Mouse (Mus musculus): ENCODE data around the gene C130050O18Rik.

The C130050O18Rik gene

GRCm38 (mm10) chr5:139404801-139405401 is at the start of gene C130050O18Rik:
TSS of gene C130050O18Rik (plus strand) at chr5:139405280.
- no peaks in the 10 kb centered on the region for H3K27me3 ChIP-seq (ENCODE audit: control insufficient read depth, insufficient read depth, low read length, poor library complexity, severe bottlenecking)
- H3K36me3 ChIP-seq (ENCODE audit: control insufficient read depth, insufficient read depth, low read length, poor library complexity, severe bottlenecking), result no peaks in the 10 kb centered on the region; the same call in 1 of the 2 replicates
- DNase-seq (ENCODE audit: low read depth, low spot score), result no peak

- Histone ChIP-seq H3K36me3 (ENCODE audit: control insufficient read depth, insufficient read depth, low read length, poor library complexity, severe bottlenecking) (no peaks in the 10 kb centered on the region), H3K27me3 (ENCODE audit: control insufficient read depth, insufficient read depth, low read length, poor library complexity, severe bottlenecking) (no peaks in the 10 kb centered on the region)
- DNase-seq (ENCODE audit: low read depth, low spot score), result peak; percentile 60
Measured at GRCm38 (mm10) chr5:139358653-139359052, 46.4 kb upstream of the C130050O18Rik start.

- Histone ChIP-seq H3K36me3 (ENCODE audit: control insufficient read depth, insufficient read depth, low read length, poor library complexity, severe bottlenecking) (no peaks in the 10 kb centered on the region), H3K27me3 (ENCODE audit: control insufficient read depth, insufficient read depth, low read length, poor library complexity, severe bottlenecking) (no peaks in the 10 kb centered on the region)
- no peak for DNase-seq (ENCODE audit: low read depth, low spot score)
Measured at GRCm38 (mm10) chr5:139359244-139359643, 45.8 kb upstream of the C130050O18Rik start.

- no peak for DNase-seq (ENCODE audit: low read depth, low spot score)
- Histone ChIP-seq H3K36me3 (ENCODE audit: control insufficient read depth, insufficient read depth, low read length, poor library complexity, severe bottlenecking) (no peaks in the 10 kb centered on the region), H3K27me3 (ENCODE audit: control insufficient read depth, insufficient read depth, low read length, poor library complexity, severe bottlenecking) (no peaks in the 10 kb centered on the region)
Measured at GRCm38 (mm10) chr5:139363858-139364257, 41.2 kb upstream of the C130050O18Rik start.

DNA sequence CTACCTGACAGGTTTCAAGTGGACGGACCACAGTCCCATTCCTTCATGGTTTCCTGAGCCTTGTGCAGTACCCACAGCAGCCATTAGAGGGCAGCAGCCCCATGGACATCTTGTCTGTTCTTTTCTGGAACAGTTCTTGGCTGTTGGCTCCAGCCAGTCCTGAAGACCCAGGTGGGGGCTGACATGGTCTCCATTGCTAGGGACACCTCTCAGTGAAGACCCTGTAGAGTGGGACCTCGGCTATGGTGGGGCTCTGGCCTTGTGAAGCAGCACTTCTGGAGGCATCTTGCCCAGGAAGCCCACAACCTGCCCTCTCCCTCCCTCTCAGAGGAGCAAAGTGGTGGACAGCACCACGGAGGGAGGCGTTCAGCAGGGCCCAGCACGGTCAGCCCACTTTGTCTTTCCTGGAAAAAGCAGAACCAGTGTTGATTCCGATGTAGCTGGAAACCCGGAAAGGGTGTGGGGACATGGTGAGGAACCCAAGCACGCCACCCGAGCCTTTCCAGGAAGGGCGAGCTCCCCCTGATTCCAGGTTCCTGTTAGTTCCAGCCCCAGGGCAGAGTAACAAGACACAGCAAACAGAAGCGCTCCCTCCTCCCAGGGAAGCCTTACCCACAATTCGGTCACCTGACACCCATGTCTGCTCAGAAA is 40.7 kb upstream of the C130050O18Rik start:
- no peaks in the 10 kb centered on the region for H3K27me3 ChIP-seq (ENCODE audit: control insufficient read depth, insufficient read depth, low read length, poor library complexity, severe bottlenecking)
- no peaks in the 10 kb centered on the region for H3K36me3 ChIP-seq (ENCODE audit: control insufficient read depth, insufficient read depth, low read length, poor library complexity, severe bottlenecking)
- DNase-seq (ENCODE audit: low read depth, low spot score), result peak; percentile 89

DNA sequence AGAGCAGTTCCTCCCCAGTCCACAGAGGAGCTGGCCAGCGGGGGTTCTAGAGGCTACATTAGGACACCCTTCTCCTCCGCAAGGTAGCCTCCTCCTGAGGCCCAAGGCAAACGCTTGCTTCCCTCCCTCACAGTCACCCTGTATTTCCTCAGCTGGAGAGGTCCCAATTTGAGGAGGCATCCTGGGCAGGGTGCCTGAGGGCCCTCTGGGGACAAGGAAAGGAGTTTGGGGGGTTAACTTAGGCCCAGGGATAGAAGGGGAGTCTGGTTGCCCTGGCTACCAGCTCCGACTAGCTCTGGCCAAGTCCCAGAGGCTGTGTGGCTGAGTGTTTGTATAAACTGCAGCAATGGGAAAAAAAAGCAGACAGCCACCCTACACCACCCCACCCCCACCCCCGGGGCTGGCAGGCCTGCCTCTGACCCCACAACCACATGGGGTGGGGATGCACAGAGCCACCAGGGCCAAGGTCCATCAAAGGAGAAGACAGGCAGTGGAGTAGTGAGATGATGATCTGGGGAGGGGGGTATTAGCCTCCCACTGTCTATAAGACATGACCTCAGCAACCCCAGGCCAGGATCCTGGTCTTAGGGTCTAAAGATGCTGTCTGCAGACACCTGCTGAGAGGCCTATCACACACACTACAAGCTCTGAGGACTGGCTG is 40.0 kb upstream of the C130050O18Rik start:
- no peaks in the 10 kb centered on the region for H3K27me3 ChIP-seq (ENCODE audit: control insufficient read depth, insufficient read depth, low read length, poor library complexity, severe bottlenecking)
- no peak for DNase-seq (ENCODE audit: low read depth, low spot score)
- no peaks in the 10 kb centered on the region for H3K36me3 ChIP-seq (ENCODE audit: control insufficient read depth, insufficient read depth, low read length, poor library complexity, severe bottlenecking)

DNA sequence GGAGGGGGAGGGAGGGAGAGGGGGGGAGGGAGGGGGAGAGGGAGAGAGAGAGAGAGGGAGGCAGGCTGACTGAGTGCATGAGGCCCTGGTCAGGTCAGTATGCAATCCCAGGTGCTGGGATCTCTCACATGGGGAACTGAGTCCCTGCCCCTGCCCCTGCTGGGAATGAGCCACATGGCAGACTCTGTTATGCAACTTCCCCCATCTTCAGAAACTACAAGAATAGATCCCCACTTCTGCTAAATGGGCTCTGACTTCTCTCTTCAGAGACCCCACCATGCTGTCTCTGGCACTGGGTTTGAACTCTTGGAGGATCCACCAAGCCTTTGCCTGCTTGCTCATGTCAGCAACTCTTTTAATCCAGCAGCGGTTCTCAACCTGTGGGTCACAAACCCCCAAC is 39.3 kb upstream of the C130050O18Rik start:
- H3K27me3 ChIP-seq (ENCODE audit: control insufficient read depth, insufficient read depth, low read length, poor library complexity, severe bottlenecking), result no peaks in the 10 kb centered on the region
- peak; percentile 51 for DNase-seq (ENCODE audit: low read depth, low spot score)
- H3K36me3 ChIP-seq (ENCODE audit: control insufficient read depth, insufficient read depth, low read length, poor library complexity, severe bottlenecking), result no peaks in the 10 kb centered on the region

DNA sequence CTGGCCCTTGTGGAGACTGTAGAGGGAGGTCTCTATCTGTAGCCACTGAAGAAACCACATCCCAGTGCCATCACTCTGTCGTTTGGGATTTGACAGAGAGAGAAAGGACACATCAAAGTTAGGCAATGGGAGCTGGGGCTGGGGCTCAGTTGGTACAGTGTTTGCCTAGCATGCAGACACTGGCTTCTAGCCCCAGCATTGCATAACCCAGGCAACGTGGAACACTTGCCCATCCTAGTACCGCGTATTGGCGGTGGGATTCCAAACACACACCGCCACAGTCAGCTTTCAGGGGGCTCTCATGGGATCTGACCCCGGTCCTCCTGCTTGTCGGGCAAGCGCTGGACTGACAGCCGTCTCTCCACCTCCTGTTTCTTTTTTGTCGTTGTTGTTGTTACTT is 38.6 kb upstream of the C130050O18Rik start:
- no peak for DNase-seq (ENCODE audit: low read depth, low spot score)
- Histone ChIP-seq H3K27me3 (ENCODE audit: control insufficient read depth, insufficient read depth, low read length, poor library complexity, severe bottlenecking) (no peaks in the 10 kb centered on the region), H3K36me3 (ENCODE audit: control insufficient read depth, insufficient read depth, low read length, poor library complexity, severe bottlenecking) (no peaks in the 10 kb centered on the region)

DNA sequence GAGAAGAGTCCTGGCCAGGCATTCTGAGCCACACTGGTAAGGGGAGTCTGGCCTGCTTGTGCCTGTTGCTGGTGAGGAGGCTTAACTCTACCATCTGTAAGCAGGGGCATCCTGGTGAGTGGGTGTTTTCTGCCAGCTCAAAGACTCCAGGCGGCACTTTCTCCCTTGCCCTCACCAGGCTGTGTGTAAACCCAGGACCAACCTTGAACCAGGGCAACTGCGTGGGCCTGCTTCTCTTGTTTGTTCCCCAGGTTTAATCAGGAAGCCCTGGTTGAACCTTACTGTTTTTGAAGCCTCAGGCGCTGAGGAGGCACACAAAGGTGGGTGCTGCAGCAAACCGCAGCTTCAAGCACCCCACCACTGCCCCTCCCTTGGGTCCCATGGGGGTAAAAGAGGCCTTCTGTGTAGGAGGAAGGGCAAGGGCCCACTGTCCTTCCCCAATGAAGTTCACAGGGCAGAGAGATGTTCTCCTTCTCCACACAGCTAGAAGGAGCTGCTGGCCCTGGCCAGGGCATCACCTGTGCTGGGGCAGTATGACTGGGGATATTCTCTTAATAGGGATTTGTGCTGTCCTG is 37.1 kb upstream of the C130050O18Rik start:
- peak; percentile 77 for DNase-seq (ENCODE audit: low read depth, low spot score)
- Histone ChIP-seq H3K36me3 (ENCODE audit: control insufficient read depth, insufficient read depth, low read length, poor library complexity, severe bottlenecking) (no peaks in the 10 kb centered on the region), H3K27me3 (ENCODE audit: control insufficient read depth, insufficient read depth, low read length, poor library complexity, severe bottlenecking) (no peaks in the 10 kb centered on the region)

GRCm38 (mm10) chr5:139368638-139369320 is 36.3 kb upstream of the C130050O18Rik start:
- no peak for DNase-seq (ENCODE audit: low read depth, low spot score)
- Histone ChIP-seq H3K27me3 (ENCODE audit: control insufficient read depth, insufficient read depth, low read length, poor library complexity, severe bottlenecking) (no peaks in the 10 kb centered on the region), H3K36me3 (ENCODE audit: control insufficient read depth, insufficient read depth, low read length, poor library complexity, severe bottlenecking) (no peaks in the 10 kb centered on the region)

- no peaks in the 10 kb centered on the region for H3K27me3 ChIP-seq (ENCODE audit: control insufficient read depth, insufficient read depth, low read length, poor library complexity, severe bottlenecking)
- no peak for DNase-seq (ENCODE audit: low read depth, low spot score)
- no peaks in the 10 kb centered on the region for H3K36me3 ChIP-seq (ENCODE audit: control insufficient read depth, insufficient read depth, low read length, poor library complexity, severe bottlenecking)
Measured at GRCm38 (mm10) chr5:139370336-139370735, 34.7 kb upstream of the C130050O18Rik start.

DNA sequence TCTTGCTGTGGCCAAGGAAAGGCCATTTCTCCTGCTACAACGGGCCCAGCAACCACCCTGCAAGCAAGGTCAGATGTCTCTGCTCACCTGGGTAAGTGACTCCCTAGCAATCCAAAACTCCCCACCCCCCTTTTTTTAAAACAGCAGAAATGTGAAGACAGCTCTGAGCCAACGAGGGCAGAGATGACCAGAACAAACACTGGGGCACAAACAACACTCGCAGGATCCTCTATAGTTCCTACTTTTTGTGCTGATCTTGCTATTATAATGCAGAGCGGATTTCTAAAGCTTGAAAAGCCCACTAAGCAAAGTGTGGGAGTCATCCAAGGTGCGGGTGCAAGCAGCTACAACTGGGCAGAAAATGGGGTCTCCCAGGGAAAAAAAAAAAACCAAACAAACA is 34.0 kb upstream of the C130050O18Rik start:
- Histone ChIP-seq H3K36me3 (ENCODE audit: control insufficient read depth, insufficient read depth, low read length, poor library complexity, severe bottlenecking) (no peaks in the 10 kb centered on the region), H3K27me3 (ENCODE audit: control insufficient read depth, insufficient read depth, low read length, poor library complexity, severe bottlenecking) (no peaks in the 10 kb centered on the region)
- no peak for DNase-seq (ENCODE audit: low read depth, low spot score)

DNA sequence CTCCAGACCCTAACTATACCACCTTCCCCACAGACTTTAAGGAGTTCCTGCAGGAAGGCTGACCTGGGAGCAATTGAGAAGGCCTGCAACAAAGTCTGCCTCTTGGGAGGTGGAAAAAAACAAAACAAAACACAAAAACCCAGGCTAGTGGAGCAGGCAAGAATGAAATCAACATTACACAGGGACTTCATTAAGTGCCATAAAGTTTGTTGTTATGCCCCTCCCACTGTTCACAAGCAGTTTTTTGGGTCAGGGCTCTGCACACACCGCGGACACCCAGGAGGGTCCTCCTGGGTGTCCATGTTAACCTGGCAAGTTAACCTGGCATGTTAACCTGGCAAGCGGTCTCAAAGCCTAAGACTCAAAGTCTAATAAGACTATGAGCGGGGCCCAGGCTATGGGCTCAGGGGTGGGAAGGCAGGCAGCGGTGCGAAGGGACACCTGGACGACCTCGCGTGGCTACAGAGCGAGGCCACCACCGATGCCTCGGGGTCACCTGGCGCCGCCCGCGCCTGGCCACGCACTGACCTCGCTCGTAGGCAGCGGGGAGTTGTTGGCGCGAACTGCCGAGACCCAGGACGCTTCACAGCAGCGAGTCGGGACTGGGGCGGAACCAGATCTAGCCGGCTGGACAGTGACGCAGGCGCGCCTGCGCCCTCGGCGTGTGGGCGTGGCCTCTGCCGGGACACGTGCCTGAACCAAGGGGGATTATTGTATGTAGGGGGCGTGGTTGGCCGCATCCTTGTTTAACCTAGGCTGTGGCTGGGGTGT is 33.3 kb upstream of the C130050O18Rik start:
- Histone ChIP-seq H3K27me3 (ENCODE audit: control insufficient read depth, insufficient read depth, low read length, poor library complexity, severe bottlenecking) (no peaks in the 10 kb centered on the region), H3K36me3 (ENCODE audit: control insufficient read depth, insufficient read depth, low read length, poor library complexity, severe bottlenecking) (no peaks in the 10 kb centered on the region)
- peak; percentile 96 for DNase-seq (ENCODE audit: low read depth, low spot score)

DNA sequence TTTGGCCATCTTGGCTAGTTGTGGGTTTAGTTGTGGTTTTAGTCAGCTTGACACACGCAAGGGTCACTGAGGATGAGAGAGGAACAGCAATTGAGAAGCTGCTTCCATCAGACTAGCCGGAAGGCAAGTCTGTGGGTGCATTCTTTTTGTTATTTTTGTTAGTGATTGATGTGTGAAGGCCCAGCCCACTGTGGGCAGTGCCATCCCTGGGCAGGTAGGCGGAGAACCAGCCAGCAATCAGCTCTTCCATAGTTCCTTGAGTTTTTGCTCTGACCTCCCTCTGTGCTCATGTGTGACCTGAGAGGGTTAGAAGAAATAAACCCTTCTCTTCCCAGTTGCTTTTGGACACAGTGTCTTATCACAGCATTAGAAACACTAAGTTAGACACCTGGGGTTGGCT is 32.0 kb upstream of the C130050O18Rik start:
- Histone ChIP-seq H3K27me3 (ENCODE audit: control insufficient read depth, insufficient read depth, low read length, poor library complexity, severe bottlenecking) (no peaks in the 10 kb centered on the region), H3K36me3 (ENCODE audit: control insufficient read depth, insufficient read depth, low read length, poor library complexity, severe bottlenecking) (no peaks in the 10 kb centered on the region)
- no peak for DNase-seq (ENCODE audit: low read depth, low spot score)
